Mouse (Mus musculus) hindbrain, embryonic 11.5 days (tissue): ENCODE results near the gene Tox3. TPM values are rescaled to one million over a fixed set of nuclear protein-coding genes. Genes with fewer than 3 reads are reported as not detected.

Experiments
- ATAC-seq: fragments of 200-750 bp; cut with Nextera tagmentation; 2 replicates; pipeline ENCODE4 v1.8.0; 2017; ENCODE audit warnings: mild to moderate bottlenecking, moderate TSS enrichment, moderate library complexity; ENCODE audit not compliant: low FRiP score
- DNase-seq: peaks from one replicate; pipeline ENCODE4 v3.0.0-alpha.2; 2015; ENCODE audit warnings: low spot score
- H3K27ac ChIP-seq: fragments of 300-500 bp; sonication (generic); 2 replicates; pipeline ENCODE4 v1.5.1; 2014; ENCODE audit warnings: mild to moderate bottlenecking, low read depth, low read length
- H3K27me3 ChIP-seq: fragments of 300-500 bp; sonication (generic); 2 replicates; pipeline ENCODE4 v1.6.1; 2014; ENCODE audit warnings: mild to moderate bottlenecking, low read length, moderate library complexity, mixed read lengths; ENCODE audit not compliant: control insufficient read depth, insufficient read depth
- H3K36me3 ChIP-seq: fragments of 300-500 bp; sonication (generic); 2 replicates; pipeline ENCODE4 v1.6.1; 2014; ENCODE audit warnings: mild to moderate bottlenecking, low read length, moderate library complexity, mixed read lengths; ENCODE audit not compliant: control insufficient read depth, insufficient read depth
- H3K4me1 ChIP-seq: fragments of 300-500 bp; sonication (generic); replicated peaks from 2 replicates; pipeline ENCODE4 v1.6.1; 2014; ENCODE audit warnings: low read length, mixed read lengths; ENCODE audit not compliant: control insufficient read depth, insufficient read depth
- H3K4me2 ChIP-seq: fragments of 300-500 bp; sonication (generic); replicated peaks from 2 replicates; pipeline ENCODE4 v1.6.1; 2014; ENCODE audit warnings: mild to moderate bottlenecking, low read depth, low read length
- H3K4me3 ChIP-seq: fragments of 300-500 bp; sonication (generic); 2 replicates; pipeline ENCODE4 v1.5.1; 2014; ENCODE audit warnings: low read depth, low read length
- H3K9ac ChIP-seq: fragments of 300-500 bp; sonication (generic); 2 replicates; pipeline ENCODE4 v1.6.1; 2014; ENCODE audit warnings: low read depth, low read length
- H3K9me3 ChIP-seq: fragments of 300-500 bp; sonication (generic); 2 replicates; pipeline ENCODE4 v1.6.1; 2016; ENCODE audit warnings: low read length; ENCODE audit not compliant: control insufficient read depth
- WGBS: fragments of 180-500 bp; shearing (Covaris S2); extraction: QIAGEN DNeasy Blood & Tissue Kit; methylation state at CpG from one replicate; pipeline ENCODE4 v1.1.7; 2014; 5-methylcytosine and 5-hydroxymethylcytosine counted together
- polyA plus RNA-seq: library from polyadenylated mRNA; unstranded; fragments of >200 nt; fragmentation: Nextera tagmentation; extraction: Ambion mirVana; gene quantifications from 2 replicates; pipeline ENCODE4 v1.2.1, GENCODE M21; 2014

Tox3 gene
- polyA plus RNA-seq, 1 experiment from 2014 or later, result 29.9 TPM

GRCm38 (mm10) chr8:90354782-90355181 is 6.6 kb upstream of the Tox3 start:
- peak; percentile 20 for DNase-seq
- ATAC-seq, result no peak
- WGBS, result 77% methylated on average over 3 of the region's 3 CpGs
- Histone ChIP-seq H3K9me3 (no peaks in the 10 kb centered on the region), H3K27me3 (no peaks in the 10 kb centered on the region), H3K9ac (no peak overlapping the region), H3K4me3 (no peak overlapping the region), H3K4me2 (no peak overlapping the region), H3K27ac (no peak overlapping the region), H3K4me1 (peaks cover 3% of the 10 kb centered on the region; the same call in 1 of the 2 replicates), H3K36me3 (no peaks in the 10 kb centered on the region)

- Histone ChIP-seq H3K9me3 (no peaks in the 10 kb centered on the region), H3K4me3 (no peak overlapping the region), H3K4me2 (0 out of 2 replicates have a peak overlapping the region, but pooled peaks have one; percentile 3), H3K9ac (no peak overlapping the region), H3K36me3 (no peaks in the 10 kb centered on the region), H3K27ac (no peak overlapping the region), H3K4me1 (peaks cover 5% of the 10 kb centered on the region; the same call in 1 of the 2 replicates), H3K27me3 (no peaks in the 10 kb centered on the region)
- 26% methylated on average over 16 of the region's 16 CpGs for WGBS
- DNase-seq, result peak; percentile 24
- ATAC-seq, result no peak
Measured at GRCm38 (mm10) chr8:90353960-90354540, 5.9 kb upstream of the Tox3 start.

- no peak overlapping the region for H3K4me3 ChIP-seq
- H3K4me2 ChIP-seq, result no peak overlapping the region
- peaks cover 7% of the 10 kb centered on the region; the same call in 1 of the 2 replicates for H3K4me1 ChIP-seq
Measured at GRCm38 (mm10) chr8:90353499-90353898, 5.4 kb upstream of the Tox3 start.

GRCm38 (mm10) chr8:90352991-90353390 is 4.8 kb upstream of the Tox3 start:
- Histone ChIP-seq H3K4me2 (no peak overlapping the region), H3K36me3 (no peaks in the 10 kb centered on the region), H3K27ac (no peak overlapping the region), H3K9ac (no peak overlapping the region), H3K9me3 (no peaks in the 10 kb centered on the region), H3K4me3 (no peak overlapping the region), H3K4me1 (peaks cover 7% of the 10 kb centered on the region; the same call in 1 of the 2 replicates), H3K27me3 (no peaks in the 10 kb centered on the region)
- ATAC-seq (no peak), DNase-seq (no peak)
- 65% methylated on average over 2 of the region's 2 CpGs for WGBS

More at GRCm38 (mm10) chr8:90353499-90353898, 5.4 kb upstream of the Tox3 start:
- DNase-seq (peak; percentile 30), ATAC-seq (no peak)
- H3K27me3 ChIP-seq, result no peaks in the 10 kb centered on the region
- no peaks in the 10 kb centered on the region for H3K36me3 ChIP-seq
- 31% methylated on average over 2 of the region's 2 CpGs for WGBS
- H3K9ac ChIP-seq, result no peak overlapping the region
- no peak overlapping the region for H3K27ac ChIP-seq
- H3K9me3 ChIP-seq, result no peaks in the 10 kb centered on the region

GRCm38 (mm10) chr8:90349709-90350562 is 1.8 kb upstream of the Tox3 start:
- no peak overlapping the region for H3K4me3 ChIP-seq
- ATAC-seq, result no peak
- H3K4me2 ChIP-seq, result no peak overlapping the region
- H3K9me3 ChIP-seq, result no peaks in the 10 kb centered on the region
- no peaks in the 10 kb centered on the region for H3K27me3 ChIP-seq
- no peaks in the 10 kb centered on the region for H3K36me3 ChIP-seq
- H3K4me1 ChIP-seq, result peaks cover 7% of the 10 kb centered on the region; the same call in 1 of the 2 replicates
- H3K27ac ChIP-seq, result no peak overlapping the region; the same call in 1 of the 2 replicates
- no peak overlapping the region for H3K9ac ChIP-seq
- DNase-seq, result peak; percentile 51
- WGBS, result 20% methylated on average over 13 of the region's 13 CpGs

- Histone ChIP-seq H3K4me2 (peak overlapping the region; percentile 77), H3K36me3 (no peaks in the 10 kb centered on the region), H3K4me3 (peak overlapping the region; percentile 96), H3K9ac (peak overlapping the region; percentile 99), H3K9me3 (no peaks in the 10 kb centered on the region), H3K4me1 (peaks cover 7% of the 10 kb centered on the region; the same call in 1 of the 2 replicates), H3K27me3 (no peaks in the 10 kb centered on the region), H3K27ac (peak overlapping the region; percentile 99)
- DNase-seq (no peak), ATAC-seq (no peak)
- 10% methylated on average over 11 of the region's 11 CpGs for WGBS
Measured at GRCm38 (mm10) chr8:90348926-90349683, 962 bp upstream of the Tox3 start.

- H3K36me3 ChIP-seq, result no peaks in the 10 kb centered on the region
- peak overlapping the region; percentile 99 for H3K27ac ChIP-seq
- peaks cover 7% of the 10 kb centered on the region; the same call in 1 of the 2 replicates for H3K4me1 ChIP-seq
- H3K27me3 ChIP-seq, result no peaks in the 10 kb centered on the region
- ATAC-seq, result peak; percentile 59
- peak overlapping the region; percentile 77 for H3K4me2 ChIP-seq
- H3K9ac ChIP-seq, result peak overlapping the region; percentile 99
- WGBS, result under 1% methylated on average over 39 of the region's 66 CpGs
- peak; percentile 74 for DNase-seq
- peak overlapping the region; percentile 96 for H3K4me3 ChIP-seq
- H3K9me3 ChIP-seq, result no peaks in the 10 kb centered on the region
Measured at GRCm38 (mm10) chr8:90347581-90348177, 464 bp downstream of the Tox3 start.
